Mouse (Mus musculus) E14TG2a.4 (cell line): Measurements from ENCODE around the gene Gm42878.

Source experiments
- CTCF ChIP-seq: conservative IDR thresholded peaks from 2 replicates; pipeline ENCODE4 v1.5.1; 2014; ENCODE audit warnings: low read length
- POU5F1 ChIP-seq: IDR thresholded peaks from 2 replicates; pipeline ENCODE4 v1.6.1; 2014; ENCODE audit warnings: low read length, borderline replicate concordance

- TF ChIP-seq CTCF = no peak
- TF ChIP-seq POU5F1 = no peak
These were observed 35.3 kb downstream of the Gm42878 start for GRCm38 (mm10) chr5:121510009-121510408.
